Mouse (Mus musculus) gastrocnemius, adult 18-20 months (tissue): ENCODE measurements around the gene Mrps21. TPM values are rescaled to one million over a fixed set of nuclear protein-coding genes. Genes with fewer than 3 reads are reported as not detected.
"Not testable (repeated sequence)": the region's sequence is repeated elsewhere in the genome, so short reads cannot be mapped to it uniquely, and the experiment has no call there.

Source experiments
- DNase-seq: peaks from one replicate; pipeline ENCODE4 v3.0.0; 2021; ENCODE audit warnings: low spot score
- total RNA-seq, 2 experiments: library from RNA; stranded (reverse); gene quantifications; 2 replicates each; pipeline ENCODE4 v1.2.3; 2021

Gene Mrps21
- total RNA-seq, 2 experiments from 2014 or later = 317 to 349 TPM

DNA sequence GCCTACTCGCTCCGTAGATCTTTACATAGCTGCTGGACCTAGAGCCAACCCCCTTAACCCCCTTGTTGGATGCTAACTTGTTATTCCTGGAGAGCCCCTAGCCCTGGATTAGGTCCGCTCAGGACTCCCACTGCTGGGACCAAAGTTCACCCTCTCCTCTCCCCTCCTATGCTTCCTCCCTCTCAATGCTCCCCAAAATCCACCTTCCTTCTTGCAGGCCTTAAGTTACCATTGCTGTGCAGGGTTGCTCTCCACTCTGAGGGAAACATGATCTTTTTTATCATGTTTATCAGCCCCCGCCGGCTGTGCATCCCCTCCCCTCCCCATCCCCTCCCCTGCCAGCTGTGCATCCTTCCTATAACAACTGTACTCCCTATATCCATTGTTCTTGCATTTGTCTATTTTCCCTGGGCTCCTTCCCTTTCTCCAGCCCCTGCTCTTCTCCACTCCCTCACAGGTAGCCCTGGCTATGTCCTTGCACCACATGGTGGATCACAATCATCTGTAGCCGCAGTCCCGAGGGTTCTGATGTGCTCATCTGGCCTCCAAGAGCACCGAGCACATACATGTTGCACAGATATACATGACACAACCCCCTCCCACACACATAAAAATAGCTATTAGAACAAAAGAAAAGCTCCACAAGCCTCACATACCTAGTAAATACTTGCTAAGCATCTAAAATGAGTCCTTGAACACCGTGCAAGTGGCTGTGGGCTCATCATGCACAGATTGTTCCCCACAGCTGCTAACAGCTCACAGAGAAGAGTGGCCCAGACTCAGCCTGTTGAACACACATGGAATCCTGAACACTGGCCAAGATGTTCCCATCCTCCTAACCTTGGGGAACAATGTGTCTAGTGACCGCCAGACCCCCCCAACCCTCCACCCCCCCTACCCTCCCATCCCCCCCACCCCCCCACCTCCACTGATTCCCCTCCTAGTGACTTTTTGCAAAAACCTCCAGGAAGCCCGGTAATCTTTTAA lies 21.0 kb upstream of the Mrps21 start:
- DNase-seq = no peak

DNA sequence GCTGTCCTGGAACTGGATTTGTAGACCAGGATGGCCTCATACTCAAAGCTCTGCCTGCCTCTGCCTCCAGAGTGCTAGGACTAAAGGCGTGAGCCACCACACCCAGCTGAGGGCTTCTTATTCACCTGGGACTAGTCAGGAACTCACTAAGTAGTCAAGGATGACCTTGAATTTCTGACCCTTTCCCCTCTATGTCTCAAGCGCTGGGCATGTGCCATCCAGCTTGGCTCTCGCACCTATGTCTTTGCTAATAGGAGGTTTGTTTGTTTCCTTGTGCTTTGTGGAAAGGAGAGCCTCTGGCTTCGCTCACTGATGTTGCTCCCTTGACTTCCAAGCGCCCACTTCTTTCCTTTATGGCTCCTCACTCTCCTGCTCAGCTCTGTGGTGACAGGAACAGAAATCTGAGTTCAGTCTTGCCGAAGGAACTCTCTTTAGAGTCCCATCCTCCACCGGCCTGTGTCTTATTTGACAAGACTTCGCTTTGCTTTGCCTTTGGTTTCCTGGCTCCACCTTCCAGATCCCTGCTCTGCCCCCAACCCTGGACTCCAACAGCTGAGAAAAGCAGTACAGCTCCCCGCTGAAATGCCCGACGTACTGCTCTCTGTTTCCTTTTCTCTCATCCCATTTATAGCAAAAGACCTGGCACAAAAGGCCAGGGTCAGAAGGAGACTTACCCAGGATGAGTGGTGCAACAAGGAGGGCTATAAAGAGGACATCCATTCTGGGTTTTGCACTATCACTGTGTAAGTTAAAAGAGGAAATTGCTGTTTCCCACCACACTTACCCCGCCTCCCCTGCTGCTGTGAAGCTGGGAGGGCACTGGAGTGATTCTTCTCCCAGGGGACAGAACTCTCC lies 20.1 kb upstream of the Mrps21 start, which contains the start of gene BC028528:
Gene BC028528, minus strand, starts transcription at position 795 of the 855 bp plus-strand sequence.
- DNase-seq = no peak

DNA sequence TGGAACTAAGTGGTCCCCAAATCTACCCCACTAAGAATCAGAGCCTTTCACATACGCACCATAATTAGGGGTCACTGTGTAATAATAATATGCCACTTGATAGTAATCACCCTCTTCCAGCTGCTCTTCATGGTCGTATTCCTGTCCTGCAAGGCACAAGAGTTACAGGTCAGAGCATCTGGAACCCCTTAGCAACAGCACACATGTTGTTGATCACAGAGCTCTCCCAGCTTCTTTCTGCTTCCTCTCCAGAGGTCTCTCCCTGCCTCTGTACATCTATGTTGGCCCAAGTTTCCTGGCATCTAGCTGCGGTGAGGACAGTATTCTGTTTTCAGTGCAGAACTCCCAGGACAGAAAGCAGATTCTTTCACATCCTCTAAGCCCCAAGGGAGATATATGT lies 18.3 kb upstream of the Mrps21 start:
- DNase-seq = no peak

DNA sequence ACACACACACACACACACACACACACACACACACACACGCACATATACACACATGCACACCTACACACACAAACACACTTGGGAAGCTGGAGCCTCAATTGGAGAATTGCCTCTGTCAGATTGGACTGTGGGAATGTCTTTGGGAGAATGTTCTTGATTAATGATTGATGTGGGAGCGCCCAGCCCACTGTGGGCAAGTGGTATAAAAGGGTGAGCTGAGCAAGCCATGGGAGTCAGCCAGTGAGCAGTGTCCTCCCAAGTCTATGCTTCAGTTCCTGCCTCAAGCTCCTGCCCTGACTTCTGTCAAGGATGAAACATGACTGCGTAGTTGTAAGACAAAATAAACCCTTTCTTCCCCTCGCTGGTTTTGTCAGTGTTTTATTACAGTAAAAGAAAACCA lies 16.3 kb upstream of the Mrps21 start:
- no peak for DNase-seq

DNA sequence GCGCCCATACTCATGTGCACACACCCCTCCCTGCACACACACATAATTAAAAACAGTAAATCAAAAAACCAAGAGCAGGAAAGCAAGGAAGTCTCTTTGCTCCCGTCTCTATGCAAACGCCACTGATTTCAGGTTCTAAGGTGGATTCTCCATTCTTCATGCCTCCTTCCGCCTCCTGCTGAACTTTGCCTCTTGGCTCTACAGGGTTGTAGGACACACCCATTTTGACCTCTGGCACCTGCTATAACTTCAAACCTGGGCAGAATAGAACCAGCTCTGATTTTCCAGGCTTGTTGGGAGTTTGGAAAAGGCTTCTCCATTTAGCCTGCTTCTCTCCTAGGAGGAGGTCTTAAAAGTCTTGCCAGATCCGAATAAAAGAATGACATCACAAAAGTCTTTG lies 13.1 kb upstream of the Mrps21 start:
- no peak for DNase-seq

DNA sequence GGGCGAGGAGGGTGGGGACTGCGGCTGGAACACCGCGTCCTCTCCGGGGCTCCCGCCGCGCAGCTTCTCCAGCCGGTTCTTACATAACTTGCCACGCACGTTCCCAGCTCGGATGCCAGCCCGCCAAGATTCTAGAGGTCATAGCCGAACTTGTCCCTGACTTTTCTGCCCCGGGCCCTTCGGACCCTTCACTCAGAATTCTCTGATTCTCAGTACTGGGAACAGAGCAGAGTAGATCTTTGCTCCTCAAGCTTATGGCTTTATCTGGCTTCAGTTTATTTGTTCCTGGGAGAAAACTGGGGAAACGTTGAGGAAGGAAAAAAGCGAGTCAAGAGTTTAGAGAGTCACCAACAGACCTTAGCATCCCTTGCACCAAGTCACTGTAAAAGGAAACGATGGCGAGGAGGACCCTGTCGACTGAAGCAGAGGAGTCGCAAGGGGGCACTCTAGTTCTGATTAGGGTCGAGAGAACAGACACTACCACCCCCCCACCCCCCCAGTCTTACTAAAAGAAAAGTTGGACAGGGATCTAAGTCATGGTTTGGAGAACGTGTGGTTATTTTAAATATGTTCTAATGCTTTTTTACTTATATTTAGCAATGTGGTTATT lies 11.6 kb upstream of the Mrps21 start:
- DNase-seq = peak; percentile 87

DNA sequence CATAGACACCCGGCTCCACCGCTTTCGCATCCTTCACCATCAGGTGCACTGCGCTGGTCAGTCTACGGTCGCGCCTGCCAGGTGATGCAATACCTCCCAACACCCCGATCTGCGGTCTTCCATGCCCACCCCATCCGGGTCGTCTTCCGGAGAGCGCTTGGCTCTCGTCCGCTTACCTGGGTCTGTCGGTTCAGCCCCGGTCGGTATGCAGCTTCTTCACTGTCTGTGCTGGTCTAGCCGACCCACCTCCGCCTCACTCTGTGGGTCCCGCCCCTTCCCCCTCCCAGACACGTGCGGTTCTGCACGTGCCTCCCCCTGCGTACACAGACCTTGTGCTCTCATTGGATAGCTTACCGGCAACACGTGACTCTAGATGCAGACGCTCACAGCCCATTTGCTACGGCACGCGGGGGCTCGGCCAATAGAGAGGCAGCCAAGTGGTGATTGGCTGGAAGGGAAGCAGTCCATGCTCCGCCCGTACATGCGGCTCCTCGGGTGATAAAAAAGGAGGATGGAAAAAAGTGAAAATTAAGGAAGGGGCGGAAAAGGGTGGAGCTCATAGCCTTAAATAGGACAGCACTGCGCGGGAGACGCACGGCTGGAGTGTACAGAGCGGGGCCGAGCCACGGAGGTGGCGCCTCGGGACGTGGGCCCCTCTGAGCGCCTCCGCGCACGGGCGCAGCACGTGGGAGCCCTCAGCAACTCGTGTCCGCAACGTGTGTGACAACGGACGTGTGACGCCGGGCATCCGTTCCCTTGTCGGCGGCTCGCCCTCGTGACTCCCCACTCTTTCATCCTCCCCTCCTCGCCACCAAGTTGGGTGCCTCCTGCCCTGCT lies 10.9 kb upstream of the Mrps21 start, which contains the start of gene Ciart:
Gene Ciart, minus strand, starts transcription at position 273 of the 837 bp plus-strand sequence.
- peak; percentile 96 for DNase-seq

DNA sequence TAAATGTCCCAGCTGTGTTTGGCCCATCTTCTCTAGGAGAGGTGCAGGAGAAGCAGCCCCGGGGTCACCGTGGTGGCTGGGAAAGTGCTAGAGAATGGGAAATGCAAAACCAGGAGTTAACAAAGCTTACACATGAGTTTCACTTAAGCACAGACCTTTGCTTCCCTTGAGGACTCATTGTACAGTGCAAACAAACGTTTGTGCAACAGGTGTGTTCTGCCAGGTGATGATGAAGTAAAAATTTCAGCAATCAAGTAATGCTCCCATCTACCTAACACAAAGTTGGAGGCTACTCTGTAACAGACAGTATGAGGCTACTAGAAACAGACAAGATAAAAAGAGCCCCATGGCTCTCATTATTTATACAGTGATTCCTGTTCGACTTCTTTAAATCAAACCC lies 7.7 kb upstream of the Mrps21 start:
- no peak for DNase-seq

DNA sequence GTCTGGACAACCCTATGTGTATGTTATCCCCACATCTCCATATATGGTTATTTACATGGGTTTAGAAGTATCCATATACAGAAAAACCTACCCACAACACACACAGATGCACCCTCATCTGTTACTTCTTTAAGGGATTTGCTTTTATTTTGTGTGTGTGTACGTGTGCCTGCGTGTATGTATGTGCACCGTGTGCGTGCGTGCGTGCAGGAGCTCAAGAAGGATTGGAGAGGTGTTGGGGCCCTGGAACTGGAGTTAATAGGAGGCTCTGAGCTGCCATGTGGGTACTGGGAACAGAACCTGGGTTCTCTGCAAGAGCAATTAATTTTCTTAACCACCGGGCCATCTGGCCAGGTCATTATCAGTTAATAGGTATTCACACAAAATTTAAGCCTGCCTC lies 729 bp upstream of the Mrps21 start:
- no peak for DNase-seq

DNA sequence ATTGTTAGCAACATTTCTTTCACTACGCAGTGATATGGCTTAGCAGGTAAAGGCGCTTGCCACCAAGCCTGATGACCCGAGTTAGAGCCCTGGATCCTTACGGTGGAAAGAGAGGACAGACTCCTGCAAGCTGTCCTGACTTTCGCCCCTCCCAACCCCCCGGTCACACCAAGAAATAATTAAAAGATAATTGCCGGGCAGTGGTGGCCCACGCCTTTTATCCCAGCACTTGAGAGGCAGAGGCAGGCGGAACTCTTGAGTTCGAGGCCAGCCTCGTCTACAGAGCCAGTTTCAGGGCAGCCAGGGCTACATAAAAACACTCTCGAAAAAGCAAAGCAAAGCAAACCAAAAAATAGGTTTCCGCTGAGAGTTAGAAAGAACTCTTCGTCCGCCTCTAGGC lies 343 bp downstream of the Mrps21 start:
- DNase-seq = no peak

DNA sequence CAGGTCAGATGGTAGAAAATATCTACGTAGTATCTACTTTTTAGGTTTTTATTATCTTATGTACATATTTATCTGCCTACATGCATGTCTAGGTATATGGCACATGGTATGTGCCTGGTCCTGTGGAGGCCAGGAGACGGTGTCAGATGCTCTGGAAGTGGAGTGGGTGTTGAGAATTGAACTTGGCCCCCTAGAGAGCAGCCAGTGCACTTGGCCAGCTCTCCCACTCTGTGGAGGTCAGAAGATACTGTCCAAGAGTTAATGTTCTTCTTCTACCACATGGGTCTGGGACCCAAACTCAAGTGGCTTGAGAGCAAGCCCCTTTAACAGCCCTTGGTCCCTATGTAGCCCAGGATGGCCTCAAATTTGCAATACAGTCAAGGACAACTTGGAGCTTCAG lies 3.9 kb downstream of the Mrps21 start:
- no peak for DNase-seq

DNA sequence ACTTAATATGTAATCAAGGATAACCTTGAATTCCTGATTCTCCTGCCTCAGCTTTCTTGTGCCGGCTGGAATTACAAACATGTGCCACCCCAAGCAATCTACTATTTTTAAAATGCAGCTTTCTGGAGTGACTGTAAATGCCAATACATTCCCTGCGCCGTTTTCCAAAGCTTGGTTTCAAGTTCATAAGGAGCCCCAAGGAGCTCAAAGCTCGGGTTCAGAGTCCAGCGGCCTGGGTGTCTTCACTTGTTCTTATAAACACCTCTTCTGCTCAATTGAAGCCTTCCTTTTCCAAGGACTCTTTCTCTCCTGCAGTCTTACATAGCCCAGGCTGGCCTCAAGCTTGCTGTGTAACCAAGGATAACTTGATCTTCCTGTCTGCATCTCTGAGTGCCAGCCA lies 5.2 kb downstream of the Mrps21 start:
- DNase-seq = no peak

DNA sequence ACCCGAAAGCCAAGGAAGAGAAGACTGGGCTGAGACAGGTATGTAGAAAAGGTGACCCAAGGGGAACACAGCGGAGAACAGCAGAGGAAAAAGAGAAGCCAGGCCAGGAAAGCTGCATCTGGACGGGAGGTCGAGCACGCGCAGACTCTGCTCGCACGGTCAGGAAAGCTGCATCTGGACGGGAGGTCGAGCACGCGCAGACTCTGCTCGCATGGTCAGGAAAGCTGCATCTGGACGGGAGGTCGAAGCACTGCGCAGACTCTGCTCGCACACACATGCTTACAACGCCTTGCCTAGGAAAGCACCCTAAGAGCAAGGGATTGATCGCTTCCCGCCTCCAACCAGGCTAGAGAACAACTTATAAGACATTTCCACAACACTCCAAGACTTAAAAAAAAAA lies 5.7 kb downstream of the Mrps21 start:
- no peak for DNase-seq

DNA sequence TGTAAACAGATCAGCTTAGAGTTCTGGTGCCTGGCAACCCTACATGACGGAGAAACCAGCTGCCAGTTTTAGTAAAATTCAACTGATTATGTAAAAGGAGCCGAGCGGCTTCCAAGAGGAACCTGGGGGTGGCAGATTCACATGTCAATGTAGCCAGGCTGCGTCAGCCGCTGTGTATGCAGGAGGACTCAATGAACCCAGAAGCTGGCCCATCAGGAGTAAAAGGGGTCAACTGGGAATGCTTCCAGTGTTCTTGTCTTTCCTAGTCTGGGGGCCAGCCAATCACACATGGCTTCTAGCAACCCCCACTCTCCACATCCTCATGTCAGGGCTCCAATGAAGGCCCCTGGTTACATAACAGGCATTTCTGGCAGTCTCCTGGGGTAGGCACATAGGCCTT lies 6.3 kb downstream of the Mrps21 start:
- DNase-seq = peak; percentile 16

DNA sequence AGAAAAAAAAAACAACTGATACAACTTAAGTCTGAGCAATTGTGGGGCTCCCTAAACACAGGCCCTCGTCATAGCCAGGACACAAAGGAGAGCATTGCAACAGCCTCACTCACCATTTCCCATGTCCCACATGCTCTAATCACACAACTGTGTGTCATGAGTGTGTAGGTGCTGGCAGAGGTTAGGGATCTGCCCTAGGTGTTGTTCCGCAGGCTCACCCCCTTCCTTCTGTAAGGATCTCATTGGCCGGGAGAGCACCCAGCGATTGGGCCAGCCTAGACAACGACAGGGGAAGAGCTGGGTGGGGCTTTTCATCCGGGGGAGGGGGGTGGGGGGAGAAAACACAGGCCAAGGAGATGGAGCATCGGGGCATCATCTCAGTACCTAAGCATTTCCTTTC lies 7.7 kb downstream of the Mrps21 start:
- DNase-seq = no peak

DNA sequence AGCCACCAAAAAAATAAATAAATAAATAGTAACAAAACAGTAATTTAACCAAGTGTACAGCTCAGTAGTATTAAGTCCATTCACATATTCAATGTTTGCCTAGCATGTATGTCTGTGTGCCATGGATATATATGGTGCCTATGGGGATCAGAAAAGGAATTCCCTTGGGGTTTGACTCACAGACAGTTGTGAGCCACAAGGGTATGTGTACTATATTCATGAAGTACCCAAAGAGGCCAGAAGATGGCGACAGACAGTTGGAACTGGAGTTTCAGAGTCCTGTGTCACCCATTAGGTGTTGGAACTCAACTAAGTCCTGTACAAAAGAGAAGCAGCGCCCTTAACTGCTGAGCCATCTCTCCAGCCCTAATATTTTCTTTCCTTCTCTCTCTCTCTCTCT lies 9.5 kb downstream of the Mrps21 start:
- DNase-seq = peak; percentile 87

DNA sequence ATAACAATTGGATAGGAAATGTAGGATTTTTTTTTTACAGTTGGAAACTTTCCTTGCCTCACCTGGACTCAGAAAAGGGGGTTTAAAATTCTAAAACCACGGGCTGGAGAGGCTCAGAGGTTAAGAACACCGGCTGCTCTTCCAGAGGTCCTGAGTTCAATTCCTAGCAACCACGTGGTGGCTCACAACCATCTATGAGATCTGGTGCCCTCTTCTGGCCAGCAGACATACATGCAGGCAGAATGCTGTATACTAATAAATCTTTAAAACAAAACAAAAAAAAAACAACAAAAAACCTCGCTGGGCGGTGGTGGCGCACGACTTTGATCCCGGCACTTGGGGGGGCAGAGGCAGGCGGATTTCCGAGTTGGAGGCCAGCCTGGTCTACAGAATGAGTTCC lies 10.1 kb downstream of the Mrps21 start:
- no peak for DNase-seq

DNA sequence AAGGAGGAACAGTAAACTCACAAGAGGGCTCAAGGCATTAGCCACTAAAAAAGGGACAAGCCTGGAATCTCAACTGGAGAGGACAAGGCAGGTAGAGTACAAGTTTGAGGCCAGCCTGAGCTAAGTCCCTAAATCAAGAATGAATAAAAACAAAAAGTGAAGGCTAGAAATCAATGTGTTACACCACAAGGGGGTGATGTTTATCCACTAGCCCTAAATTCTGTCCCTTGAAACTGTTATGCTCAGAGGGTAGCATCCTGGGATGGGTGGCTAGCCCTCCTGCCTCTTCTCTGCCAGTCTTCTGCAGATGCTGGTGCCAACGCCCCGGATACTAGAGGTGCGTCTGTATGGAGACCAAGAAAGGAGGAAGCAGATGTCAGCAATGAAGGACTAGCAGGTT lies 11.0 kb downstream of the Mrps21 start:
- DNase-seq = no peak

DNA sequence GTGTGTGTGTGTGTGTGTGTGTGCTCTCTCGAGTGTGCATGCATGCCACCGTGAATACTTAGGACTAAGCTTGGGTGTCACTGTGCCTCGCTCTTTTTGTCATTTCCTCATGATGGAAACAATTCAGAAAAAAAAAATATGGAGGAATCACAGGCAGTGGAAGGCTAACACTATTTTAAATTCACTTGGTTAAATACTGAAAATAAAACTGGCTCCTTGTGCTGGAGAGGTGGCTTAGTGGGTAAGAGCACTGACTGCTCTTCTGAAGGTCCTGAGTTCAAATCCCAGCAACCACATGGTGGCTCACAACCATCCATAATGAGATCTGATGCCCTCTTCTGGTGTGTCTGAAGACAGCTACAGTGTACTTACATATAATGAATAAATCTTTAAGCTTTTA lies 13.0 kb downstream of the Mrps21 start:
- DNase-seq = not testable (repeated sequence)

DNA sequence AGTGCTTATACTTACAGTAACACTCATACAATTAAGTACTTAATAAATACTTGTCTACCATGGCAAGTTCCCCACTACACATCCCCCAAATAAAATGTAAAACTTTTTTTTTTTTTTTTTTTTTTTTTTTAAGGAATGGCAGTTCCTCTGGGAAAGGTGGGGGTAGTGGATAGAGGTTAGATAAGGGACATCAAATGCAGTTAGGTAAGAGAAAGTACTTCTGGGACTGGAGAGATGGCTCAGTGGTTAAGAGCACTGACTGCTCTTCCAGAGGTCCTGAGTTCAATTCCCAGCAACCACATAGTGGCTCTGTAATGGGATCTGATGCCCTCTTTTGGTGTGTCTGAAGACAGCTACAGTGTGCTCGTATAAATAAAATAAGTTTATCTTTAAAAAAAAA lies 14.3 kb downstream of the Mrps21 start:
- not testable (repeated sequence) for DNase-seq

DNA sequence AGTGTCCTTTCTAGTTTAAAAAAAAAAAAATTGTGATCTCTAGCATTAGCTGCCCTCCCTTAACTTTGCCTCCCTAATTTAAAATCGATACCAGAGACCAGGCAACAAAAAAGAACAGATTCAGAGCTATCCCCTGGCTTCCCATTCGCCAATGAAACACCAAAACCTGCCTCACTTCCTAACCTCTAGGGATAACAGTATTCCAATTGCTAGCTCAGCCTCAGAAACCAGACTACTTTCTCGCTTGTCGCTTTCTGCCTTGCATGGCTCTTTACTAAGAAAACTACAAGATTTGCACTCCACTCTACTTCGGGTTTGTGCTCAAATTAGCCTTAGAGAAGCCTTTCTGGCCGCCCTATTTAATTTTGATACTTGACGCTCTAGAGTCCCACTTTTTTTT lies 15.2 kb downstream of the Mrps21 start:
- no peak for DNase-seq
